Mouse (Mus musculus): Measurements from ENCODE around the gene Sh3kbp1. TPM values are rescaled to one million over a fixed set of nuclear protein-coding genes. Genes with fewer than 3 reads are reported as not detected.

Sh3kbp1 gene
- polyA plus RNA-seq, 1 experiment from 2014 or later = 35.0 TPM

DNA sequence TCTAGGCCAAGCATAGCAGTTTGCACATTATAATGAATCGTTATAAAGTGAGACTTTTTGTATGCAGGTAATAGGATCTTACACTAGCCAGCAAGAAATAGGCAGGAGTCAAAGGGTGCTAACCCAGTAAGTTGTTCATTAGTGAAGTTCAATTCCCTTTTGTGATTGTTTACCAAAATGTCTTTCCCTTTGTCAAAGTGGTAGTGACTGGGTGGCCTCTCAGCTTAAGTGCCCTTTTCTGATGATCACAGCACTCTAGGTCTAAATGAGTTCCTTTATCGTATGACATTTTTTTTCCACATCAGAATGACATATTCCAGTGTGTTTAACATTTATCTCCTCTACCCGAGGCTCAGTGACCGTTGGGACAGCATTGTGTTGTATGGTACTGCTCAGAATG is 1.6 kb downstream of the Sh3kbp1 start:
- H3K9ac ChIP-seq (replicated peaks; ENCODE audit: low read depth, low read length) = no peak overlapping the region
- peak overlapping the region; percentile 46 for H3K4me2 ChIP-seq (replicated peaks; ENCODE audit: low read depth, low read length)
- 0 out of 2 replicates have a peak, but pooled peaks cover 2% of the 10 kb centered on the region for H3K4me1 ChIP-seq (ENCODE audit: control insufficient read depth, insufficient read depth, low read length)
- WGBS = 44% methylated on average over 4 of the region's 4 CpGs
- no peaks in the 10 kb centered on the region for H3K27me3 ChIP-seq (ENCODE audit: control insufficient read depth, insufficient read depth, low read length)
- no peak for ATAC-seq (ENCODE audit: insufficient number of reproducible peaks, insufficient read depth, low FRiP score, low read depth)
- no peaks in the 10 kb centered on the region for H3K9me3 ChIP-seq (ENCODE audit: control insufficient read depth, low read depth, low read length)
- H3K27ac ChIP-seq (ENCODE audit: low read length) = no peak overlapping the region
- no peaks in the 10 kb centered on the region for H3K36me3 ChIP-seq (ENCODE audit: control insufficient read depth, insufficient read depth, low read length)
- peak overlapping the region; percentile 51 for H3K4me3 ChIP-seq (ENCODE audit: low read depth, low read length)

DNA sequence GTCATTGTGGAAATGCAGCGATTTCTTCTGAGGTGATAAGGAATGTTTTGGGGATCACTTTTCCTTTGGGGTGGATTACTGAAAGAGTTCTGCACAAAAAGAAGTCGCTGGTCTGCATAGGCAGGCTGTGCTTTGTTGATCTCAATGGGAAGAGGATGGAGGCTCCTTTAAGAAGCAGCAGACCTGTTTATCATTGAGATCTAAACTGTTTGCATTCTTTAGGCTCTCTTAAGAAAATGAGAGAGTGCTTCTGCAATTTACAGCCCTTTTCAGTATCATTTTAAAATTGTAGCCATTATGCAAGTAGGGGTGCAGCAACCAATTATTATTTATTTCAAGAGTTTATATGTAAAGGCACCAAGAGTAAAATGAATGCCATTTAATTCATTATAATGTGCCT is 2.1 kb downstream of the Sh3kbp1 start:
- 26% methylated on average over 2 of the region's 2 CpGs for WGBS
- H3K4me3 ChIP-seq (ENCODE audit: low read depth, low read length) = 0 out of 2 replicates have a peak overlapping the region, but pooled peaks have one; percentile 51
- no peaks in the 10 kb centered on the region for H3K36me3 ChIP-seq (ENCODE audit: control insufficient read depth, insufficient read depth, low read length)
- ATAC-seq (ENCODE audit: insufficient number of reproducible peaks, insufficient read depth, low FRiP score, low read depth) = no peak
- no peaks in the 10 kb centered on the region for H3K9me3 ChIP-seq (ENCODE audit: control insufficient read depth, low read depth, low read length)
- no peak overlapping the region for H3K27ac ChIP-seq (ENCODE audit: low read length)
- 0 out of 2 replicates have a peak, but pooled peaks cover 2% of the 10 kb centered on the region for H3K4me1 ChIP-seq (ENCODE audit: control insufficient read depth, insufficient read depth, low read length)
- peak overlapping the region; percentile 46 for H3K4me2 ChIP-seq (replicated peaks; ENCODE audit: low read depth, low read length)
- no peaks in the 10 kb centered on the region for H3K27me3 ChIP-seq (ENCODE audit: control insufficient read depth, insufficient read depth, low read length)
- H3K9ac ChIP-seq (replicated peaks; ENCODE audit: low read depth, low read length) = no peak overlapping the region

- Histone ChIP-seq H3K4me1 (ENCODE audit: control insufficient read depth, insufficient read depth, low read length) (no peaks in the 10 kb centered on the region), H3K4me2 (replicated peaks; ENCODE audit: low read depth, low read length) (no peak overlapping the region), H3K27ac (ENCODE audit: low read length) (no peak overlapping the region), H3K9me3 (ENCODE audit: control insufficient read depth, low read depth, low read length) (no peaks in the 10 kb centered on the region), H3K27me3 (ENCODE audit: control insufficient read depth, insufficient read depth, low read length) (no peaks in the 10 kb centered on the region), H3K4me3 (ENCODE audit: low read depth, low read length) (no peak overlapping the region), H3K36me3 (ENCODE audit: control insufficient read depth, insufficient read depth, low read length) (no peaks in the 10 kb centered on the region), H3K9ac (replicated peaks; ENCODE audit: low read depth, low read length) (no peak overlapping the region)
- ATAC-seq (ENCODE audit: insufficient number of reproducible peaks, insufficient read depth, low FRiP score, low read depth) = no peak
- 81% methylated on average over 4 of the region's 4 CpGs for WGBS
Measured at GRCm38 (mm10) chrX:159638500-159639227, 11.6 kb downstream of the Sh3kbp1 start.

DNA sequence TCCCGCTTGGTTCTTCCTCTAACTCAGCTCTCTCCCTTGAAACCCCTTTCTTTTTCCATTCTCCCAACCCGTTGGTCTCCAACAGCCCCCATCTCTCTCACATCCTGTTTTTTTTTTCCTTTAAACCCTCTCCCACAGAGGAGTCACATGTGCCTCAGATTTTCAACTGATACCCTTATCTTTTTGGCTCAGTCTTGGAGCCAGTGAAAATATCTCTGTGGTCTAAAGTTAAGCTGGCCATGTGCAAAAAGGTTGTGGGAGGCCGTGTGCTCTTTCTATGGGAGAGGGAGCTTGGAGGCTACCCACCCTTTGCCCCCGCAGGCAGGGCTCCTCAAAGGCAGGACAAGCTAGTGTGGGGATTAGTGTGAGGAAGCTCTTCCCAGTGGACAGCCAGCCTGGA is 12.9 kb downstream of the Sh3kbp1 start:
- Histone ChIP-seq H3K36me3 (ENCODE audit: control insufficient read depth, insufficient read depth, low read length) (no peaks in the 10 kb centered on the region), H3K4me1 (ENCODE audit: control insufficient read depth, insufficient read depth, low read length) (no peaks in the 10 kb centered on the region), H3K27me3 (ENCODE audit: control insufficient read depth, insufficient read depth, low read length) (no peaks in the 10 kb centered on the region)

DNA sequence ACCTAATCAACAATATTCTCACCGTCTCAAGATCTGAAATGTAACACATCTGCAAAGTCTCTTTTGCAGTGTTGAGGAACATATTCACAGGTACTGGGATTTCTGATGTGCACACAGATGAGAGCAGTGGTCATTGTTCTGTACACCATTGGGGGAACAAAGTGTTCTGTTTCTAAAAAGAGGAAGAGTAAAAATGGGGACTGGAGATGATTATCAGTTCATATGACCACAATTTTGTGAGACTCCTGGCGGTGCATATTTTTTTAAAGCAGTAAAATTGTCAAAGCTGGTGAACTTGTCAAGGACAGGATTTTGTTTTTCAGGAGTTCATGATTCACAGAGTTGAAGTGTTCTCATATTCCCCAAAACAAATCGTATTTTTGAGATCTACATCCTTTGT is 18.2 kb downstream of the Sh3kbp1 start:
- no peak overlapping the region for H3K9ac ChIP-seq (replicated peaks; ENCODE audit: low read depth, low read length)
- H3K9me3 ChIP-seq (ENCODE audit: control insufficient read depth, low read depth, low read length) = no peaks in the 10 kb centered on the region
- no peak for ATAC-seq (ENCODE audit: insufficient number of reproducible peaks, insufficient read depth, low FRiP score, low read depth)
- H3K4me1 ChIP-seq (ENCODE audit: control insufficient read depth, insufficient read depth, low read length) = no peaks in the 10 kb centered on the region
- H3K27ac ChIP-seq (ENCODE audit: low read length) = no peak overlapping the region
- H3K36me3 ChIP-seq (ENCODE audit: control insufficient read depth, insufficient read depth, low read length) = no peaks in the 10 kb centered on the region
- H3K27me3 ChIP-seq (ENCODE audit: control insufficient read depth, insufficient read depth, low read length) = no peaks in the 10 kb centered on the region
- no peak overlapping the region for H3K4me3 ChIP-seq (ENCODE audit: low read depth, low read length)
- 84% methylated on average over 3 of the region's 3 CpGs for WGBS
- no peak overlapping the region for H3K4me2 ChIP-seq (replicated peaks; ENCODE audit: low read depth, low read length)

More for the DNA sequence above, 12.9 kb downstream of the Sh3kbp1 start:
- 76% methylated on average over 4 of the region's 4 CpGs for WGBS
- Histone ChIP-seq H3K9ac (replicated peaks; ENCODE audit: low read depth, low read length) (no peak overlapping the region), H3K4me3 (ENCODE audit: low read depth, low read length) (no peak overlapping the region), H3K27ac (ENCODE audit: low read length) (no peak overlapping the region), H3K4me2 (replicated peaks; ENCODE audit: low read depth, low read length) (no peak overlapping the region), H3K9me3 (ENCODE audit: control insufficient read depth, low read depth, low read length) (no peaks in the 10 kb centered on the region)
- no peak for ATAC-seq (ENCODE audit: insufficient number of reproducible peaks, insufficient read depth, low FRiP score, low read depth)

DNA sequence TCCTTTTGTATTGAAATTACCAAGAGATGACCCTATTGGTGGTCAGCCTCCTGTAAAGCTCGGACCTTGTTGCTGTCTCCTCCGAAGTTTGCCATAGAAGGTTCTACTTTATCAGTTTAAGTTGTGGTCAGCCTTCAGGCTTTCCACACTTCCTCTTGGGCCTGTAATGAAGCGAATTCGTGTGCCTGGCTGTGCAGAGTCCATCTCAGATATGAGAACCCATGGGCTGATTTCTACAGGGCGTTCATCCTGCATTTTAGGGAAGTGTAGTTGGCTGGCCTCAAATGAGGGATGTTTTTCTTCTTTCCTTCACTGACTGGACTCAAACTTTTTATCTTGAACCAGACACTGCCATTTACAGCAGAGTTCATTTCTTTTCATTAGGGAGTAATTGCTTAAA is 20.5 kb downstream of the Sh3kbp1 start:
- Histone ChIP-seq H3K4me3 (ENCODE audit: low read depth, low read length) (no peak overlapping the region), H3K36me3 (ENCODE audit: control insufficient read depth, insufficient read depth, low read length) (no peaks in the 10 kb centered on the region), H3K4me1 (ENCODE audit: control insufficient read depth, insufficient read depth, low read length) (no peaks in the 10 kb centered on the region), H3K4me2 (replicated peaks; ENCODE audit: low read depth, low read length) (no peak overlapping the region), H3K27me3 (ENCODE audit: control insufficient read depth, insufficient read depth, low read length) (no peaks in the 10 kb centered on the region), H3K9ac (replicated peaks; ENCODE audit: low read depth, low read length) (no peak overlapping the region), H3K27ac (ENCODE audit: low read length) (no peak overlapping the region), H3K9me3 (ENCODE audit: control insufficient read depth, low read depth, low read length) (no peaks in the 10 kb centered on the region)
- 90% methylated on average over 5 of the region's 5 CpGs for WGBS
- ATAC-seq (ENCODE audit: insufficient number of reproducible peaks, insufficient read depth, low FRiP score, low read depth) = no peak

- Histone ChIP-seq H3K4me3 (ENCODE audit: low read depth, low read length) (no peak overlapping the region), H3K36me3 (ENCODE audit: control insufficient read depth, insufficient read depth, low read length) (no peaks in the 10 kb centered on the region), H3K9ac (replicated peaks; ENCODE audit: low read depth, low read length) (no peak overlapping the region), H3K27me3 (ENCODE audit: control insufficient read depth, insufficient read depth, low read length) (no peaks in the 10 kb centered on the region), H3K4me2 (replicated peaks; ENCODE audit: low read depth, low read length) (no peak overlapping the region), H3K9me3 (ENCODE audit: control insufficient read depth, low read depth, low read length) (no peaks in the 10 kb centered on the region), H3K27ac (ENCODE audit: low read length) (no peak overlapping the region), H3K4me1 (ENCODE audit: control insufficient read depth, insufficient read depth, low read length) (no peaks in the 10 kb centered on the region)
- ATAC-seq (ENCODE audit: insufficient number of reproducible peaks, insufficient read depth, low FRiP score, low read depth) = no peak
- WGBS = 85% methylated on average over 3 of the region's 3 CpGs
Measured at GRCm38 (mm10) chrX:159648598-159648997, 21.5 kb downstream of the Sh3kbp1 start.

- H3K27ac ChIP-seq (ENCODE audit: low read length) = no peak overlapping the region
- no peak overlapping the region for H3K4me3 ChIP-seq (ENCODE audit: low read depth, low read length)
- H3K4me1 ChIP-seq (ENCODE audit: control insufficient read depth, insufficient read depth, low read length) = no peaks in the 10 kb centered on the region
- ATAC-seq (ENCODE audit: insufficient number of reproducible peaks, insufficient read depth, low FRiP score, low read depth) = no peak
- no peaks in the 10 kb centered on the region for H3K9me3 ChIP-seq (ENCODE audit: control insufficient read depth, low read depth, low read length)
- no peak overlapping the region for H3K9ac ChIP-seq (replicated peaks; ENCODE audit: low read depth, low read length)
- no peaks in the 10 kb centered on the region for H3K36me3 ChIP-seq (ENCODE audit: control insufficient read depth, insufficient read depth, low read length)
- WGBS = 53% methylated on average over 11 of the region's 11 CpGs
- H3K4me2 ChIP-seq (replicated peaks; ENCODE audit: low read depth, low read length) = no peak overlapping the region
- H3K27me3 ChIP-seq (ENCODE audit: control insufficient read depth, insufficient read depth, low read length) = no peaks in the 10 kb centered on the region
Measured at GRCm38 (mm10) chrX:159650130-159650678, 23.1 kb downstream of the Sh3kbp1 start.

All from stomach, embryonic 14.5 days (tissue).